Mouse (Mus musculus) forebrain, embryonic 10.5 days (tissue): Measurements from ENCODE around the gene Gtpbp4. TPM values are rescaled to one million over a fixed set of nuclear protein-coding genes. Genes with fewer than 3 reads are reported as not detected.

Experiments used
- microRNA-seq: library from miRNA; unstranded; fragments of <30 nt; microRNA quantifications from one replicate; pipeline ENCODE4, GENCODE M21; 2017
- polyA plus RNA-seq: library from polyadenylated mRNA; unstranded; fragments of >200 nt; fragmentation: Nextera tagmentation; extraction: Ambion mirVana; gene quantifications from 2 replicates; pipeline ENCODE4 v1.2.1, GENCODE M21; 2016

The Gtpbp4 gene
- polyA plus RNA-seq, 1 experiment from 2014 or later: 119 TPM

Small RNA genes lying within 50 kb of the gene (microRNA-seq; reads per million reads assigned to microRNA genes)
- gene Gm22750: not detected

Other genes starting within 250 kb of the Gtpbp4 start
- 31.0 and 32.1 TPM in 2 replicates for gene Wdr37, start 124.2 kb downstream of the Gtpbp4 start, polyA plus RNA-seq
- 175 and 182 TPM in 2 replicates for gene Idi1, start 110.6 kb downstream of the Gtpbp4 start, polyA plus RNA-seq
- gene Gm9745, start 47.9 kb downstream of the Gtpbp4 start, polyA plus RNA-seq: not detected in 2 replicates
- 0.10 and 0.14 TPM in 2 replicates for gene Idi2, start 43.2 kb downstream of the Gtpbp4 start, polyA plus RNA-seq
- gene Larp4b, start 97.8 kb upstream of the Gtpbp4 start, polyA plus RNA-seq: 32.6 and 34.2 TPM in 2 replicates